In the genomic region with DNA sequence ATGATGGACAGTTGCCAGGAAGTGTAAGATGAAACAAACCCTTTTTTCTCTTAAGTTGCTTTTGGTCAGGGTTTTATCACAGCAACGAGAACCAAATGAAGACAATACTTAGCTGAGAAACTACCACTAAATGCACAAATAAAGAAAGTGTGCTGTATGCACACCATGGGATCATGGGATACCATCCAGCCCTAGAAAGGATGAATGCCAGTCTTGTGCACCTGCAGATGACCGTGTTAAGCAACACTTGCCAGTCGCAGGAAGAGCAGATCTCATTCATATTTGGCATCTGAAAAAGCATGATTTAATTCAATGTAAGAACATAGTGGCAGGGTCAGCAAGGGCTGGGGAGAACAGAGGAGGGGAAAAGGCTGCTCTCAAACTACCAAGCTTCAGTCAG, we compare ENCODE assay signal across 10 mouse cellular contexts.
DNase-seq lines count a peak whose midpoint lies in the region.
"Had no signal": no experiment of that assay in that cellular context is flagged by ENCODE, and none has a peak within 500 bp of the region (broad histone marks: within the 10 kb centered on the region; RNA-seq: fewer than 3 reads in every experiment).

No protein-coding gene starts in this region.

- peak; percentile 87 for DNase-seq in brain, adult 2 months (ENCODE audit: low read depth, low spot score)
- DNase-seq in cerebellum, adult 18-20 months, result peak; percentile 55 to 57
- DNase-seq in cerebellum, adult 9-11 months, result peak; percentile 74
- DNase-seq in cerebellum, postnatal 36 days, result peak; percentile 33 to 60
- DNase-seq in adrenal gland, postnatal 10 days, result no peak
- no peak for DNase-seq in spleen, postnatal 36 days (ENCODE audit: low spot score in 2 of 2)
- DNase-seq: adrenal gland, adult 2 months; gastrocnemius, postnatal 10 days; heart, adult 2 months; kidney, adult 2 months had no signal

Comparison
In these comparisons a context has a peak if more than half of its experiments do, and no peak if none do; other contexts are left out.
1. DNase-seq: peak in brain, adult 2 months (single experiment), cerebellum, adult 18-20 months (2 of 2), cerebellum, adult 9-11 months (single experiment) and cerebellum, postnatal 36 days (2 of 2); none in adrenal gland, postnatal 10 days (single experiment) and spleen, postnatal 36 days (0 of 2).